Mouse (Mus musculus) ES-Bruce4 (cell line): ENCODE measurements at regions not wholly inside any gene's neighbourhood (a gene's known extent, or its start where the extent isn't known, plus 50 kb on each side); places are given as distances from the start of the nearest gene placed in this dataset.

ENCODE experiments used
- H3K27ac ChIP-seq: 2 replicates; pipeline ENCODE4 v1.5.1; 2012; ENCODE audit warnings: low read length, inconsistent platforms; ENCODE audit not compliant: insufficient read depth
- H3K27me3 ChIP-seq: 2 replicates; pipeline ENCODE4 v1.6.1; 2012; ENCODE audit warnings: mild to moderate bottlenecking, low read length, inconsistent platforms; ENCODE audit not compliant: control insufficient read depth, poor library complexity, insufficient read depth, severe bottlenecking
- H3K36me3 ChIP-seq: 2 replicates; pipeline ENCODE4 v1.6.1; 2012; ENCODE audit warnings: inconsistent platforms, mild to moderate bottlenecking, low read length, moderate library complexity; ENCODE audit not compliant: control insufficient read depth, poor library complexity, insufficient read depth, severe bottlenecking
- H3K4me1 ChIP-seq: one replicate; pipeline ENCODE4 v1.8.1; 2011; ENCODE audit warnings: low read length; ENCODE audit not compliant: control insufficient read depth, insufficient read depth
- H3K4me3 ChIP-seq: 2 replicates; pipeline ENCODE4 v1.5.1; 2011; ENCODE audit warnings: low read depth, mild to moderate bottlenecking, low read length
- H3K9ac ChIP-seq: 2 replicates; pipeline ENCODE4 v1.6.1; 2012; ENCODE audit warnings: low read depth, mild to moderate bottlenecking, inconsistent platforms; ENCODE audit not compliant: poor library complexity, severe bottlenecking
- H3K9me3 ChIP-seq: replicated peaks from 2 replicates; pipeline ENCODE4 v1.6.1; 2012; ENCODE audit warnings: mild to moderate bottlenecking, low read length, inconsistent platforms; ENCODE audit not compliant: control insufficient read depth, poor library complexity, insufficient read depth, severe bottlenecking
- CTCF ChIP-seq: IDR thresholded peaks from one replicate; pipeline ENCODE4 v1.8.1; 2011; ENCODE audit warnings: low read depth, low read length
- EP300 ChIP-seq: IDR thresholded peaks from 2 replicates; pipeline ENCODE4 v1.6.1; 2011; ENCODE audit warnings: low read depth, low read length; ENCODE audit not compliant: insufficient read depth
- POLR2A ChIP-seq: IDR thresholded peaks from one replicate; pipeline ENCODE4 v1.8.1; 2011; ENCODE audit warnings: low read length; ENCODE audit not compliant: insufficient read depth

- no peaks in the 10 kb centered on the region for H3K36me3 ChIP-seq
- H3K27ac ChIP-seq, result no peak overlapping the region
- no peaks in the 10 kb centered on the region for H3K9me3 ChIP-seq
- H3K27me3 ChIP-seq, result no peaks in the 10 kb centered on the region
- H3K4me1 ChIP-seq, result no peaks in the 10 kb centered on the region
- no peak overlapping the region for H3K4me3 ChIP-seq
- no peak for TF ChIP-seq POLR2A
- TF ChIP-seq EP300, result no peak
- TF ChIP-seq CTCF, result no peak
- no peak overlapping the region for H3K9ac ChIP-seq
Measured at GRCm38 (mm10) chr6:20741240-20741639, 474.1 kb upstream of the Kcnd2 start.

- TF ChIP-seq CTCF (no peak), EP300 (no peak), POLR2A (no peak)
- no peak overlapping the region for H3K9ac ChIP-seq
- no peaks in the 10 kb centered on the region for H3K27me3 ChIP-seq
- no peaks in the 10 kb centered on the region for H3K9me3 ChIP-seq
- no peaks in the 10 kb centered on the region for H3K36me3 ChIP-seq
- no peak overlapping the region for H3K27ac ChIP-seq
- no peaks in the 10 kb centered on the region for H3K4me1 ChIP-seq
- no peak overlapping the region for H3K4me3 ChIP-seq
Measured at GRCm38 (mm10) chr6:20757240-20757639, 458.1 kb upstream of the Kcnd2 start.

GRCm38 (mm10) chr6:20761300-20761699 lies 454.0 kb upstream of the Kcnd2 start:
- Histone ChIP-seq H3K36me3 (no peaks in the 10 kb centered on the region), H3K9ac (no peak overlapping the region), H3K9me3 (no peaks in the 10 kb centered on the region), H3K27me3 (no peaks in the 10 kb centered on the region), H3K27ac (no peak overlapping the region), H3K4me3 (no peak overlapping the region), H3K4me1 (no peaks in the 10 kb centered on the region)
- TF ChIP-seq CTCF, result no peak
- no peak for TF ChIP-seq POLR2A
- no peak for TF ChIP-seq EP300

- Histone ChIP-seq H3K27me3 (no peaks in the 10 kb centered on the region; the same call in 1 of the 2 replicates), H3K9ac (no peak overlapping the region), H3K4me1 (no peaks in the 10 kb centered on the region), H3K9me3 (no peaks in the 10 kb centered on the region), H3K36me3 (no peaks in the 10 kb centered on the region), H3K4me3 (no peak overlapping the region), H3K27ac (no peak overlapping the region)
- TF ChIP-seq POLR2A (no peak), CTCF (no peak), EP300 (no peak)
Measured at GRCm38 (mm10) chr6:20775872-20776271, 439.4 kb upstream of the Kcnd2 start.
